Mouse (Mus musculus) adrenal gland, postnatal 10 days (tissue): ENCODE measurements at regions not wholly inside any gene's neighbourhood (a gene's known extent, or its start where the extent isn't known, plus 50 kb on each side); places are given as distances from the start of the nearest gene placed in this dataset.

Experiments
- DNase-seq: peaks from one replicate; pipeline ENCODE4 v3.0.0; 2021; ENCODE audit warnings: mixed read lengths

DNA sequence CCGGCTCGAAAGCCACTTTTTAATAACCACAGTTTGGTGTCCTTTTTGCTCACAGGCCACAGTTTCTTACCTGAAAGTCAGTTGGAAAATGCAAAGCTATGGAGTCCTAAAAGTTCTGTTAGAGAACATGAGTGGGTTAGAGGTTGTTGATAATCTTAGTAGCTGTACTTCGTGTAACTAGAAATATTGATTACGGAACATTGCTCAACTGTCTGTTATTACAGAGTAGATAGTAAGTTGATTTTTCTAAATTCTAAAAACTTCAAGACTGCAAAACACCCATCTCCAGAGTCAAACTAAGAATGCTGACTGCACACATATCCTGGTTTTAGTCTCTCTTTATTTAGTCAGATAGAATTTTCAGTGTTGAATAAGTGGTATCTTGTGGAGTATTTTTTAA, 111.0 kb downstream of the Slc38a4 start:
- DNase-seq: no peak

GRCm38 (mm10) chr15:96942651-96943050, 113.1 kb downstream of the Slc38a4 start:
- no peak for DNase-seq

- DNase-seq: no peak
These were observed 117.3 kb downstream of the Slc38a4 start for GRCm38 (mm10) chr15:96938406-96938805.

DNA sequence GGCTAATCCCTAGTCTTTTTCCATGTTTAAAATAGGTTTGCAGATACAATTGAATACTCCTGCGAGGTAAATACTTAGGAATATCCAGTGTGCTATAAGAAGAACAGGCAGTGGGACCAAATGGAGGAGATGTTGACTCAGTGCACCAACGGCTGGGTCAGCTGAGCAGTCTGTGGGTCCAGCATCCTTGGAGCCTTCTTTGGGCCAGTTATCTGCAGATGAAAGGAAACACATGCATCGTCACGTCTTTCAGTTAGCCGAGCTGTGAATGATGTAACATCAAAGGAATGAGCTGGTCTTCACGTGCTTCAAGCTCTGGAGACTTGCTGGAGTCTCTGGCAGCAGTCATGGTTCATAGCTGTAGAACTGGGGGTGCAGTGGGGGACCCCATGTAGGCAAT, 118.1 kb downstream of the Slc38a4 start:
- no peak for DNase-seq

- DNase-seq: peak; percentile 91
These were observed 118.9 kb downstream of the Slc38a4 start for GRCm38 (mm10) chr15:96936705-96937346.

GRCm38 (mm10) chr15:96936216-96936615, 119.5 kb downstream of the Slc38a4 start:
- DNase-seq: no peak

- no peak for DNase-seq
These were observed 122.3 kb downstream of the Slc38a4 start for GRCm38 (mm10) chr15:96933451-96933850.

- no peak for DNase-seq
These were observed 125.2 kb downstream of the Slc38a4 start for GRCm38 (mm10) chr15:96930531-96930930.

DNA sequence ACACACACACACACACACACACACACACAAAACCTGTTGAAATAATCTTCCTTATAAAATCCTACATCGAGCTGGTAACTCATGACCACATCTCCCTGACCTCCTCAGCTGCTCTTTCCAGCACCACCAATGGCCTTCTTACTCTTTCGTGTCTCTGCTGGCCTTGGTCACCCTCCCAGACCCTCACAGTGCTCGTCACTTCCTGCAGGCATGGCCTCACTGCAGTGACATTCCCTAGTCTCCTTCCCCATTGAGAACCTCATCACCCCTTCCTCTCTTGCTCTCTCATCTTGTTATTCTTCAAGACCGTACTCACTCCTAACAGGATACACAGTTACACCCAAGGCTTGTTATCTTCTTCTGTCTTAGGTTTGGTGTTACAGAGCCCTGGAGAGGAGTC, 126.0 kb downstream of the Slc38a4 start:
- DNase-seq: no peak

DNA sequence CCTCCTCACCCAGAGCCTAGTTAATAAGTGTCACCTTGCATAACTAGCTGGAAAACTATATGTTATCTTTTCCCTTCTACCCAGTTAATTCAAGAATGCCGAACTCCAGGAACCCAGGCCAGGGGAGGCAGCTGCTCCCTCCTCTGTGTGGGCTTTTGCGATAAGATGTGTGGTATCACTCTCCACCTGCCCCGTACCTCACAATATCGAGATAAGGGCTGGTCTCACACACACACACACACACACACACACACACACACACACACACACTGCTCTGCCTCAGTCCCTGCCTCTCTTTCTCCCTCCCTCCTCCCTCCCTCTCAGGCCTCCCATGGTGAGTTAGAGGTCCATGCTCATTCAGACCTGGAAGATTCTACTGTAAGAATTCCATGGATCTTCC, 127.1 kb downstream of the Slc38a4 start:
- no peak for DNase-seq

DNA sequence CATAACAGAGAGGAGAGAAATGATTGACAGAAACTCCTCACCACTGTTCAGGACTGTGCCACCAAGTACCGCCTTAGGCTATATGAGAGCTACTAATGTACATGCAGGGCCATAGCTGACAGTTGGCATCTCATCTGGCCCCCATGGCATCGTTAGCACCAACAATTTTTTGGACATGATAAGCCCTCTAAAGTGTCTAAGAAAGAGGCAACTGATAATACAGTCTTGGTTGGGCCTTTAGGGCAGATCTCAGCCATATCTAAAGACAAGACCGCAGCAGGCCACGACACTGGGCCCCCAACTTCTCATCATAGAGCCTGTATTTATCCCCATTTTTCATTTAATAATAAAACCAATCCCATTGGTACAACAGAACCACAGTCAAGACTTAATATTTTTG, 128.1 kb downstream of the Slc38a4 start:
- DNase-seq: no peak

DNA sequence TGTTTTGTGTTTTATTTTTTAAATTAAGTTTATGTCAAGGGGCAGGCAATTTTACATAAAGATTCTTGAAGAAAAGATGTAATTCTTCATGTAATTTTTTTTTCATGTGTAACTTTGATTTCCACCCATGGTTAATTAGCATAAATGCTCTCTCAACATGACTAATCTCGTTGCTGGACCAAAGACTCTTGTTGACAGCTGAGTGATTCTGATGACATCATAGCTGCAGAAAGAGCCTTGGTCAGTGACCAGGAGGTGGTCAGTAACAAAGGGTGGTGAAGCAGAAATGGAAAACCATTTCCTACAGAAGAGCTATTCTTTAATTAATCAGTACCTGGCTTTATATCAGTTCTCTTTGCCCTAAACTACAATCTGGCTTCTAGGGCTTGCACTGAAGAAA, 129.1 kb downstream of the Slc38a4 start:
- no peak for DNase-seq

DNA sequence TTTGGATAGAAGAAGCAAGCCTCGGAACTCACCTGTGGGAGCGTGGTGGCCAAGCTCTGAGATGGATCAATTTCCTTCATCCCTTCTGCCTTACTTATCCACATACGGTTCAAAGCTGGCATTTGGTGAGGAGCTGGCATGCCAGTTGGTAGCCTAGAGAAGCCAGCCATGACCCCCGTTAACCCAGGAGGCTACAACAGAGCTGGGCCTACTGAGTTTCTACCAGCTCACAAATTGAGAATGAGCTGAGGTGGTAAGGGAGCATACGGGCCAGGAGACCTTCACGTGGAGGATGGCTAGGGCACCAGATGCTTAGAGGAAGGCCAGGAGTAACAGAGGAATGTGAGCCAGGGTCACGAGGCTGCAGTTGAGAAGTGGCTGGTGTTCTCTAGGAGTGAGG, 139.2 kb downstream of the Slc38a4 start:
- DNase-seq: no peak

DNA sequence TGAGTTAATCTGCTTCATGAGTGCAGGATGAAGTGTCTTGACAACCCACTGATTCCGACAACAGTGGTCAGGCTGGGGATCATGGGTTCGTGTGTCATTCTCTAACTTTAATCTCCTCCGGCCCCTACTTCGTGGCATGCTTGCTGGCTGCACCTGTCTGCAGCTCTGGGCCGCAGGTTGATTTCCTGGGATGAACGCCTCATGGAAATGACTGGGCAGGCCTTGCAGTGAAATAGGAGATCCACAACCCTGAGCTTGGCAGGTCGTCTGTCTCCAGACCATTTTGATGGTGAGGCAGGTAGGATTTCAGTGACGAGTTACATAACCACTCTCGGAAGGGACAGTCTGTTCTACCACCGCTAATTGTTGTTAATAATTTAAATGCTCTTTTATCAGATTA, 140.2 kb downstream of the Slc38a4 start:
- DNase-seq: no peak

GRCm38 (mm10) chr15:96914988-96915387, 140.8 kb downstream of the Slc38a4 start:
- no peak for DNase-seq

DNA sequence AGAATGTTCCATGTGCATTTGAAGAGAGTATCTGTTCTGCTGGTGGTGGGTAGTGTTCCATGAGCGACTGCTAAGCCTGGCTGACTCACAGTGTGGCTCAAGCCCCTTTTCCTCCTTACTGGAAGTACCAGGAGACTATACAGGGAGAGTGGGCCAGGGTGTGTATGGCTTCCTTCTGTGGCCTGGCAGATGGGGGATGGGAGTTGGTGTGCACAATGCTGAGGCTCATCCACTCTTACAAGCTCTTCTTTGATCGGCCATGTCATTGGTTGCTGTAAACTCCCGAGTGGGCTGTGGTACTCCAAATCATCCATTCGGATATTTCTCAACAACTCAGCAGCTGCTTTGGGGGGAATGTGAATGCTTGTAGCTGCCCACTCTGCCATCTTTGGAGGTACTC, 150.2 kb downstream of the Slc38a4 start:
- no peak for DNase-seq

- no peak for DNase-seq
These were observed 152.3 kb downstream of the Slc38a4 start for GRCm38 (mm10) chr15:96903461-96903860.

- no peak for DNase-seq
These were observed 153.0 kb downstream of the Slc38a4 start for GRCm38 (mm10) chr15:96902781-96903180.

GRCm38 (mm10) chr15:96901616-96902015, 154.1 kb downstream of the Slc38a4 start:
- no peak for DNase-seq

- DNase-seq: no peak
These were observed 157.5 kb downstream of the Slc38a4 start for GRCm38 (mm10) chr15:96898285-96898684.

- DNase-seq: no peak
These were observed 170.9 kb downstream of the Slc38a4 start for GRCm38 (mm10) chr15:96884901-96885300.

- DNase-seq: no peak
These were observed 172.0 kb downstream of the Slc38a4 start for GRCm38 (mm10) chr15:96883754-96884153.

GRCm38 (mm10) chr15:96882211-96882610, 173.5 kb downstream of the Slc38a4 start:
- DNase-seq: no peak

DNA sequence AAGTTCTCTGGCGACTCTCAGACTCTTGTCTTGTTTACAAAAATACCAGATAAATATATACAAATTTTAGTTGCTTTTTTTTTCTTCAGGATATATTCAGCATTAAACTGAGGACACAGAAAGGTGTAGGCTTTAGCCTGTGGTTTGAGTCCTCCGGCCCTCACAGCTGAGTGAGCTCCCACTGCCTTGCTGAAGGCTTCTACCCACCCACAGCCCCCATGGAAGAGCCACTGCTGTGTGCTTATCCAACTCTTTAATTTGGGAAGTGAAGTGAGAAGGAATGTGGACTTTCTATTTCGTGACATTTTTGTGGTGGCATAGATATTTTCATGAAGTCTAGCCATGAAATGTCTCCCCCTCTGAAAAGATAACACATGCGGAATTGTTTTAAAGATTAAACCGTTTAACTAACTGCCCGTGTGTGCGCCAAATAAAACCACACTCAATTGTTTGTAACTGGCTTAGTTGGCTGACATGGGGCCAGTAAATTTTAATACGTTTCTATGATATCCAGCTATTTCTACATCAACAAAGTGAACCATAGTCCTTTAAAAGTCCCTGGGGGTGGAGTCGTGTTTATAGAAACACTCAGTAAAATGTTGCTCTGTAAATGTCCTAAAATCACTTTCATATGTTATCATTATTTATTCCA, 174.1 kb downstream of the Slc38a4 start:
- no peak for DNase-seq
